Mouse (Mus musculus) embryonic fibroblast, embryonic 13.5 days (primary cell): ENCODE results near the gene Myg1.

Experiments used
- CTCF ChIP-seq: IDR thresholded peaks from 2 replicates; pipeline ENCODE4 v1.5.1; 2011; ENCODE audit warnings: mild to moderate bottlenecking, control low read depth, low read length, moderate library complexity, borderline replicate concordance; ENCODE audit not compliant: insufficient read depth
- POLR2A ChIP-seq: IDR thresholded peaks from 2 replicates; pipeline ENCODE4 v1.6.1; 2011; ENCODE audit warnings: low read depth, mild to moderate bottlenecking, control low read depth, low read length, moderate library complexity

DNA sequence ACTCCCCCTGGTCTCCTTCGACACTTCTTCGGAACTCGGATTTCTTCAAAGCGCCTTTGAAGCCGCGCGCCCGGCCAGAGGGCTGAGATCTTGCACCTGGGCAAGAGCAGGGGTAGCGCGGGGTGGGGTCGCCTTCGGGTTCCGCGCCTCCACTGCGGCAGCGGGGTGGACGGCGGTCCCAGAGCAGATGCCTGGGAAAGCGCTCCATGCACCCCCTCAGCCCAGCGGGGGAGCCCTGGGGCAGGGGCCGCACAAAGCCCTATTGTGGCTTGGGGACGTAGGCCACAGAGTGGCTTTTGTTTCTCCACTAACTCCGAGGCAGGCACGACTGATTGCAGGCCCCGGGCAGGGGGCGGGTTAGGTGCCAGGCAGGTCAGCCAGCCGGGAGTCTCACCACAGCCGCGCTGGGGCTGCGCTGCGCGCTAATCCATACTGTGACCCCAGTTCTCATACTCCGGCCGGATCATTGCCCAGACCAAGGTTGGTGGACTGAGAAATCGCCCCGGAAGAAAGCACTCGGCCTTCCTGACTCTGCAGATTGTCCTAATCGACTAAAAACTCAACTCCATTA, 24.4 kb downstream of the Myg1 start:
- TF ChIP-seq POLR2A, result no peak
- TF ChIP-seq CTCF, result no peak
